Mouse (Mus musculus) gastrocnemius, adult 2 months (tissue): ENCODE measurements around the gene Gdi2. TPM values are rescaled to one million over a fixed set of nuclear protein-coding genes. Genes with fewer than 3 reads are reported as not detected.
A peak's percentile ranks its signal among the peaks of the same experiment; 100 is the strongest.

Source experiments
- DNase-seq: peaks from one replicate; pipeline ENCODE4 v3.0.0; 2022
- H3K27ac ChIP-seq: fragments of 200-600 bp; 2 replicates; pipeline ENCODE4 v1.8.1; 2022; ENCODE audit warnings: mild to moderate bottlenecking
- H3K4me3 ChIP-seq: fragments of 200-600 bp; 2 replicates; pipeline ENCODE4 v1.8.1; 2022; ENCODE audit warnings: mild to moderate bottlenecking, moderate library complexity
- CTCF ChIP-seq: fragments of 200-600 bp; IDR thresholded peaks from 2 replicates; pipeline ENCODE4 v1.8.1; 2022; ENCODE audit warnings: antibody characterized with exemption, mild to moderate bottlenecking, moderate library complexity
- intact Hi-C: fragments of 180-260 bp; cut with DNase I; formaldehyde crosslinking; loops from one replicate; pipeline ENCODE4 v1.15.1; 2025
- total RNA-seq, 2 experiments: library from RNA; stranded (reverse); gene quantifications; 2 replicates each; pipeline ENCODE4 v1.2.3; 2021

Gene Gdi2
- total RNA-seq, 2 experiments from 2014 or later = 145 to 152 TPM

DNA sequence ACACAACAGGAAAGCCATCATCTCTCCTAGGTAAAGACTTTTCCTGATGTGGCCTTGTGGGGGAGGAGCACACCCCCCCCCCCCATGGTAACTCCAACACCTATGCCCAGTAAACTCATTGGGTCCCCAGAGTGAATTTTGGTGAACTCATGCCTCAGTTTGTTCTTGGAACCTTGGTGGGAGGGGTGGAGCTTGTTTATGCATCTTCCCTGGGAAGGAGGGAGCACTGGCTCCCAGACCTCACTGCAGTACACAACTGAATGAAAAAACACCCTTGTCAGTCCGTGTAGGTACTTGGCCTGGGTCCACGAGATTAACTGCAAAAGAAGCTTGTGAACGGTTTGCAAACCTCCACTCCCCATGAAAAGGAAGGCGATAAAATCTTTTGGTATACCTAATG, 5.4 kb upstream of the Gdi2 start:
- no peak overlapping the region for H3K27ac ChIP-seq
- H3K4me3 ChIP-seq = no peak overlapping the region
- intact Hi-C loops = loop anchor here (10.0 kb wide), 1 partner anchor 362 kb away; no protein-coding TSS in a partner anchor

DNA sequence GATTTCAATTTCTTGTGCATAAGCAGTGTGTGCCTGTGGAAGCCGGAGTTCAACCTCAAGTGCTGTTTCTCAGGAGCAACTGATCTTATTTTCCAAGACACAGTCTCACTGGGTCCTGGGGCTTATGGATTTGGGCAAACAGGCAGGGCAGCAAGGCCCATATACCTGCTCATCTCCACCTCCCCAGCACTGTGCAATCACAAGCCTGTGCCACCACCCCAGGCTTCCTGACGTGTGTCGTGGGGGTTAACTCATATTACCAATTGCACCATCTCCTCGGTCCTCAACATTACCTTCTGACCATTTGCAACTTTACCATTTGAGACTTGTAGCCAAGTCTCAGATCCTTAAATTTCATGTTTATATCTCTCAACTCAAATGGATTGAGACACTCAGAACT, 3.7 kb upstream of the Gdi2 start:
- TF ChIP-seq CTCF = no peak
- Histone ChIP-seq H3K4me3 (no peak overlapping the region), H3K27ac (no peak overlapping the region)
- DNase-seq = no peak
- intact Hi-C loops = loop anchor here (10.0 kb wide), 1 partner anchor 361 kb away; no protein-coding TSS in a partner anchor

More for the DNA sequence above, 5.4 kb upstream of the Gdi2 start:
- TF ChIP-seq CTCF = no peak
- DNase-seq = no peak

DNA sequence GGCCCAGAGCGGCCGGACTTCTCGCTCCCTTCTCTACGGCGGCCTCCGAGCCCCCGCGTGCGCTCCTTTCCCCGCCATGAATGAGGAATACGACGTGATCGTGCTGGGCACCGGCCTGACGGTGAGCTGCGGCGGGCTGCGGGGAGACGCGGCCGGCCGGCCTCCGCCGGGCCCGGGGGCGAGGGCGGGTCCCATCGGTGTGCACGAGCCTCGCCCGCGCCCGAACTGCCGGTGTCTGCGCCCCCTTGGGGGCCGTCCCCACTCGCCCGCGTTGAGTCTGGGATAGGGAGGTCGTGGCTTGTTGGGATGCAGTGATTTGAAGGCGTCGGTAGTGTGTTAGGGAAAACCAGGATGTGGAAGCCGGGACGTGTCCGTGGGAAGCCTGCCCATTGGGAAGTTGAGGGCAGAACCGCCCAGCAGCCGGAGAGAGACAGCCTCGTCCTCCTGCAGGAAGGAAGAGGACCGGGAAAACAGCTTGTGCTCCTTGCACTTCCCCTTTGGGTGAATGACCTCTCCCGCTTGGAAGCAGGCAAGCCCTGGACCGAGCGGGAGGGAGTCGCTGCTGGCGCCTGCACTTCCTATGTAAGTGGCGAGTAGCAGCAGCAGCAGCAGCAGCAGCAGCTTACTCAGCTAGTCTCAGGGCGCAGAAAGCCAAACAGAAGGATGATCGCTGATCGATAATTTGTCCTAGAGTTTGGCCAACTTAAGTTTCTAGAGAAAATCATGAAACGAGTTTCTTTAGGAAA, 533 bp downstream of the Gdi2 start:
- no peak for TF ChIP-seq CTCF
- intact Hi-C loops = loop anchor here (10.0 kb wide), 1 partner anchor 356 kb away; no protein-coding TSS in a partner anchor
- DNase-seq = peak; percentile 85
- H3K27ac ChIP-seq = peak overlapping the region; percentile 99
- H3K4me3 ChIP-seq = peak overlapping the region; percentile 92

DNA sequence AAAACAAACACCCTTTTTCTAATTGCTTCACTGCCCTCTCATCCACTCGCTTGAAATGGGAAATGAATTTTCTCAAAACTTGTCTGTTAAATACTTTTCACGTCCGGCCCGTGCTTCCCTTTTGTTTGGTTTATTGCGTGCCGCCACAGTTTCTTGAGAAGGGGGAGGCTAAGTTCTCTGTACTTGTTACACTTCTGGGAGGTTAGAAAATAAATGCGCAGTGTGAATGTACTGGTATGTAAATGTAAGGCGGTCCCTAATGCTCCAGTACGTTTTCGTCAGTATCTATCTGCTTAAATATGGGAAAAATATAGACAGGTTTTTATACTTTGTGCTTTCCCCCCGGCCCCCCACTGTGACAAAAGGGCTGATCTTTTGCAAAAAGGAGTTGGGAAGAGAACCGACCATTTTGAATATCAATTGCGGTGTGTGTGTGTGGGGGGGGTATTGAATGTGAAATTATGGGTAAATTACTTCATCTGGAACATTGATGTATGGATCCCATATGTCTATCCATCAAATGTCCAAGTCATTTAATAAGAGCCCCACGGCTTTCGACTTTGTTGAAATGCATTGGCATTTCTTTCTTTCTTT, 1.2 kb downstream of the Gdi2 start:
- DNase-seq = no peak
- intact Hi-C loops = loop anchor here (10.0 kb wide), 1 partner anchor 356 kb away; no protein-coding TSS in a partner anchor
- no peak for TF ChIP-seq CTCF

DNA sequence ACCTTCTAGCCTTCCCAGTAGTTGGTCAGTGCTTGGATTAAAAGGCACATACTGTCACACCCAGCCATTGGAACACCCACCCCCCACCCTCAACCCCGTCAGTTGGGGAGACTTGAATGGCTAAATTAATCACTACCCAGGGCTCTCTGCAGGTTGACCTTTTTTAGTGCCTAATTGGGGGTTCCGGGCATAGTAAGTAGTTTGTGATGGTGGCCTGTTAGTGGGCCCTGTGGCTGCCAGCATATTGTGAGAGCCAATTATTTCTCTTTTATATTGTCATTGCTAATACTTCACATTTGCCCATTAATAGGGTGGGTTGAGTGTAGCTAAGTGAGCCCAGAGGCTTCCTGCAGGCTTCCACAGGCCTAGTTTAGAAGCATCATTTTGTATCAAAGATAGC, 2.3 kb downstream of the Gdi2 start:
- H3K27ac ChIP-seq = no peak overlapping the region; the same call in 1 of the 2 replicates
- TF ChIP-seq CTCF = no peak
- H3K4me3 ChIP-seq = peak overlapping the region; percentile 92
- intact Hi-C loops = no loop called here
- no peak for DNase-seq

More for the DNA sequence above, 1.2 kb downstream of the Gdi2 start:
- H3K4me3 ChIP-seq = peak overlapping the region; percentile 92
- H3K27ac ChIP-seq = peak overlapping the region; percentile 99

DNA sequence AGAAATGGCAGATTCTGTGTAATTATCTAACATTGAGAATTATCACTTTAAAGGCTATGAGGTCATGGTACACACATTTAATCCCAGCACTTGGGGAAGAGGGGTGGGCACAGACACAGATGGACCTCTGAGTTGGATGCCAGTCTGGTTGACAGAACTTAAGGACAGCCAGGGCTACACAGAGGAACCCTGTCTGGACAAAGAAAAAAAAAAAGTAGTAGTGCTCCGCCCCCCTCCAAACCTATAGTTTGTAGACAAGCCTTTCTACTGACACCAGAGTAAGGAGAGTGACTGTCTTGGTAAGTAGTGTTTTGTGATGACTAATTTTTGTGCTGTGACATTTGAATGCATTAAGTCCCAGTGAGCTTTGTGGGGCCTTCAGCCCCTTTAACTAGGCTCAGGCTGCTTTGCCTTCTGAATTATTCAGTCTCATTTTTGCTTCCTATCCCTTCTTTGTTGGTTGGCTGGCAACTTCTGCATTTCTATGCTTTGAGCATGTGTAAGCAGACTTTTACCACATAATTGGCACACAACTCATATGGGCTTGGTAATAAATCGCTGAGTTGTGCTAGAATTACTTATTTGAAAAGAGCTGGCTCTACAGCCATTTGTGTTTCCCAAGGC, 3.4 kb downstream of the Gdi2 start:
- intact Hi-C loops = no loop called here
- H3K27ac ChIP-seq = no peak overlapping the region; the same call in 1 of the 2 replicates
- no peak for TF ChIP-seq CTCF
- H3K4me3 ChIP-seq = peak overlapping the region; percentile 92
- no peak for DNase-seq

DNA sequence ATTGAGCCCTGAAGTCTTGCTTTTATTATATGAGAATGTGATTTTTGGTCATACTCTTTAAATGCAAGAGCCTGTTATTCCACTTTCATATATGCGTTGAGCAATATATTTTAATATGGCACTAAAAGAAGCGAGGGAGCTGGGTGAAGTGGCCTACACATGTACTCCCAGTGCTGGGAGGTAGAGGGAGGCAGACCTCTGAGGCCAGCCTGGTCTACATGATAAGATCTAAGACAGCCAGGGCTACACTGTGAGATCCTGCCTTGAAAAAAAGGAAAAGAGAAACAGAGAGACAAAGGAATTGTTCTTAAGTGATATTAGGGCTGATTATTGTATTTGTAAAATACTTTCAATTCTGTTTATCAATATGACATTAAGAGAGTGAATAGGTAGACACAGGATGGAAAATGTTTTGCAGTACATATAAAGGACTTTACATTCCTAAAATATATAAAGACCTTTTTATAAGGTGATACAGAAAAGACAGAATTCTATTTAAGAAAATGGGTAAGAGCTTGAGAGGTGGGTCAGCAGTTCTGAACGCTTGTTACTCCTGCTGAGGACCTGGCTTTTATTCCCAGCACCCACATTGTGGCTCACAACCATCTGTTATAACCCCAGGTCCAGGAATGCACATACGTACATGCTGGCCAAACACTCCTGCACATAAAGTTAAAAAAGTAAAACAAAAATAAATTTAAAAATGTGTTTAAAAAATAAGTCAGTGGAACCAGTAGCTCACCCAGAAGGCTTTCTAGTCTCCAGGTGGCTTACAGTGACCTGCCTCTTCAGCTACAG, 6.4 kb downstream of the Gdi2 start:
- intact Hi-C loops = no loop called here

DNA sequence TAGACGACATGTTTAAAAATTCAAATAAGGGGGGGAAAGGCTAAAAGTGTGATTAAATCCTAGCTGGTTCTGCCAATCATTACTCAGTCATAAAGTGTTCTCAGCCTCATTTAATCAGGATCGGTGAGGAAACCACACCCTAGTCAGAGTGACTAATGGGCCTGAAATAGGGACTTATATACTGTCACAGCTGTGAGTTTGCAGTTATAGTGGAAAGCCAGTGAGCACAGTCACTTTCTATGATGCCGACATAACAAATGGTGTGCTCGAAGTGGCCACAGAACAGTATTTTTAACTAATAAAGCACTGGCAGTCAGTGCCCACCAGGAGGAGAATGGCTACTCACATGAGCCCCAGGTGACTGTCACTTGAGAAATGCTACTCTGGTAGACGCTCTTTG, 7.1 kb downstream of the Gdi2 start:
- Histone ChIP-seq H3K27ac (peak overlapping the region; percentile 62), H3K4me3 (0 out of 2 replicates have a peak overlapping the region, but pooled peaks have one; percentile 14)
- DNase-seq = no peak
- TF ChIP-seq CTCF = no peak
- intact Hi-C loops = no loop called here

More for the DNA sequence above, 6.4 kb downstream of the Gdi2 start:
- DNase-seq = no peak
- Histone ChIP-seq H3K27ac (peak overlapping the region; percentile 62), H3K4me3 (no peak overlapping the region)
- TF ChIP-seq CTCF = no peak

DNA sequence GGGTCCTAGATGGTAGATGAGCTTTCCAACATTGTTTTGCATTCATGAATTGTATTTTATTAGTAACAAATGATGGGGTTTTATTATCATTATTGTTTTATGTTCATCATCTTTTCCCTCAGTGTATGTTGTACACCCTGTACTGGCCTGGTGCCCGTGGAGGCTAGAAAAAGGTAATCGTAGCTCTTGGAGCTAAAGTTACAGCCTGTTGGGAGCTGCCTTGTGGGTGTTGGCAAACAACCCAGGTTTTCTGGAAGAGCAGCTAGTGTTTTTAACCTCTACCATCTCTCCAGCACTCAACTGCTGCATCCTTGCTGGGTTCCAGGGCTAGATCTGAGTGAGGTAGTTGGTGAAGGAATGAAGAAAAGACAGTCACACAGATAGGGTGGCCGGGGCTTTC, 9.5 kb downstream of the Gdi2 start:
- no peak for TF ChIP-seq CTCF

DNA sequence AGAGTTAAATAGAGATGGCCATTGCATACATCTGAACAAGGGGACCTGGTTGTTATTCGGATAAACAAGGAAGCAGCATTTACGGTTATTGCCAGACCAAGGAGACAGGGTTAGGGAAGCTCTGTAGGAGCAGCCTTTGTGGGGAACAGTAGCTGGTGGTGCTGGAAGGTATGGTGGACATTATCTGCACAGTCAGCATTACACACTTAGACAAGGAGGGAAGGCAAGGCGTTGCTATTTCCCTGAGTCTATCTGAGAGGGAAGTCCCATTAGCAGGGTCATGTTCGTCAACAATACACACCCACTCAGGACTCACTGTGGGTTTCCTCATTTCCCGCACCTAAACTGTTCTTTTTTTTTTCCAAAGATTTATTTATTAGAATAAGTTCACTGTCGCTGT, 10.0 kb downstream of the Gdi2 start:
- TF ChIP-seq CTCF = no peak
- intact Hi-C loops = no loop called here
- no peak for DNase-seq
- peak overlapping the region; percentile 62 for H3K27ac ChIP-seq
- H3K4me3 ChIP-seq = no peak overlapping the region; the same call in 1 of the 2 replicates

More for the DNA sequence above, 9.5 kb downstream of the Gdi2 start:
- Histone ChIP-seq H3K4me3 (peak overlapping the region; percentile 13; the same call in 1 of the 2 replicates), H3K27ac (peak overlapping the region; percentile 62)
- peak; percentile 88 for DNase-seq
- intact Hi-C loops = no loop called here

DNA sequence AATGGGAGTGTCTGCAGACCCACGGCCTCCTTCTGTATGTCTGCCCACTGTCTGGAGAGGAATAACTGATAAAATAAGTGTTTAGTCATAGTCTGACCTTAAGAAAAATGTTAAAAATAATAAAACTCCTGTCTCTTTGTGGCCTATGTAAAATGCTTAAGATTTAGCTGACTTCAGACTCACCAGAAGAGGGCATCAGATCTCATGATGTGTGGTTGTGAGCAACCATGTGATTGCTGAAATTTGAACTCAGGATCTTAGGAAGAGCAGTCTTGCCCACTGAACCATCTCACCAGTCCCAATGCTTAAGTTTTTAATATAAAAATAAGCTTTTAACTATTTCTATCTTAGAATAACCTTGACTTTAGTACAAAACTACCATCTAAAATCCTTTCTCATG, 25.3 kb downstream of the Gdi2 start:
- Histone ChIP-seq H3K4me3 (no peak overlapping the region), H3K27ac (no peak overlapping the region)
- peak; percentile 12; the same call in 1 of the 2 replicates for TF ChIP-seq CTCF
- DNase-seq = no peak
- intact Hi-C loops = no loop called here

DNA sequence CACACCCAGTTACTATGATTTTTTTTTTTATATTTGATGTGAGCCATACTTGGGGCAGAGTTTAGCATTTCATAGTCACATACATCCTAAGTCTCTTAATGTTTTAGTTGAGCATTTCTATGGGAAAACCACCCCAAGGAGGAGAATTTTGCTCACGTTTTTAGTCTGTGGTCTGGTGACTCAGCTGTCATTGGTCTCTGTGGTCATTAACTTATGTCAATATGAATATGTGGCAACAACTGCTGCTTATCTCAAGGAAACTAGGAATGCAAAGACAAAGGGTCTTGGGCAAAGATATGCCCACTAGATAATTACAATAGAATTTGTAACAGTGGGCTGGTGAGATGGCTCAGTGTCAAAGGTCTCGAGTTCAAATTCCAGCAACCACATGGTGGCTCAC, 26.1 kb downstream of the Gdi2 start:
- no peak for TF ChIP-seq CTCF
- intact Hi-C loops = no loop called here
- no peak for DNase-seq
- Histone ChIP-seq H3K4me3 (no peak overlapping the region), H3K27ac (no peak overlapping the region)
